16 mouse cellular contexts compared by ENCODE assay signal in genomic region chr14:25486220-25486619, GRCm38 (mm10). TPM values are rescaled to one million over a fixed set of nuclear protein-coding genes. Genes with fewer than 3 reads are reported as not detected.
DNase-seq lines count a peak whose midpoint lies in the region; ATAC-seq and TF ChIP-seq lines count a peak whose summit lies in the region.
"Had no signal": no experiment of that assay in that cellular context is flagged by ENCODE, and none has a peak within 500 bp of the region (broad histone marks: within the 10 kb centered on the region; RNA-seq: fewer than 3 reads in every experiment).

No protein-coding gene starts in this region.

- no peak overlapping the region for H3K4me3 ChIP-seq in heart, embryonic 11.5 days (ENCODE audit: low read depth, low read length)
- H3K4me3 ChIP-seq in kidney, adult 2 months (ENCODE audit: insufficient read depth, low read depth, low read length), result no peak overlapping the region
- no peak overlapping the region for H3K4me3 ChIP-seq in C2C12 (ENCODE audit: insufficient read depth, poor library complexity, severe bottlenecking)
- H3K4me3 ChIP-seq in heart, embryonic 15.5 days, result no peak overlapping the region
- H3K4me3 ChIP-seq: embryonic facial prominence, embryonic 12.5 days; intestine, embryonic 15.5 days; limb, embryonic 13.5 days; neural tube, embryonic 12.5 days had no signal

- peaks cover 99% of the 10 kb centered on the region for H3K79me2 ChIP-seq in C2C12 (ENCODE audit: control insufficient read depth, insufficient read depth)

- peak overlapping the region; percentile 47 for H3ac ChIP-seq in C2C12 (ENCODE audit: control insufficient read depth, insufficient read length, low read depth)

- no peak for ATAC-seq in heart, embryonic 11.5 days (replicated peaks; ENCODE audit: insufficient number of reproducible peaks, low FRiP score, low TSS enrichment)
- ATAC-seq in heart, embryonic 15.5 days (replicated peaks; ENCODE audit: insufficient number of reproducible peaks, insufficient read depth, low FRiP score, low read depth), result no peak
- ATAC-seq: forebrain, embryonic 16.5 days; intestine, embryonic 15.5 days had no signal

- H3K27me3 ChIP-seq in heart, embryonic 11.5 days (ENCODE audit: control insufficient read depth, insufficient read depth, low read length), result no peaks in the 10 kb centered on the region
- no peaks in the 10 kb centered on the region for H3K27me3 ChIP-seq in kidney, adult 2 months (replicated peaks; ENCODE audit: control insufficient read depth, insufficient read depth, low read length)
- no peaks in the 10 kb centered on the region for H3K27me3 ChIP-seq in C2C12 (ENCODE audit: control insufficient read depth, insufficient read depth, insufficient read length)
- H3K27me3 ChIP-seq in heart, embryonic 15.5 days, result no peaks in the 10 kb centered on the region
- H3K27me3 ChIP-seq: embryonic facial prominence, embryonic 12.5 days; intestine, embryonic 15.5 days; limb, embryonic 13.5 days; neural tube, embryonic 12.5 days had no signal

- no peak for TF ChIP-seq POLR2A in kidney, adult 2 months (IDR thresholded peaks at IDR 0.05; ENCODE audit: low read depth, low read length)

- H3K9ac ChIP-seq in heart, embryonic 11.5 days (ENCODE audit: low read depth, low read length), result 0 out of 2 replicates have a peak overlapping the region, but pooled peaks have one; percentile 13
- 0 out of 2 replicates have a peak overlapping the region, but pooled peaks have one; percentile 36 for H3K9ac ChIP-seq in heart, embryonic 15.5 days
- H3K9ac ChIP-seq: embryonic facial prominence, embryonic 12.5 days; intestine, embryonic 15.5 days; neural tube, embryonic 12.5 days had no signal

- intact Hi-C loops in heart, postnatal 25 days (cut with DNase I), result no loop called here

- TF ChIP-seq CTCF in kidney, adult 2 months (conservative IDR thresholded peaks at IDR 0.05; ENCODE audit: insufficient read depth, insufficient read length, low read depth, low read length), result no peak
- no peak for TF ChIP-seq CTCF in C2C12 (IDR thresholded peaks at IDR 0.05; ENCODE audit: control insufficient read depth, insufficient read depth, insufficient read length)

- peaks cover 93% of the 10 kb centered on the region for H3K4me1 ChIP-seq in heart, embryonic 11.5 days (ENCODE audit: control insufficient read depth, insufficient read depth, low read length)
- peaks cover 78% of the 10 kb centered on the region for H3K4me1 ChIP-seq in kidney, adult 2 months (ENCODE audit: control insufficient read depth, insufficient read depth, low read length)
- H3K4me1 ChIP-seq in heart, embryonic 15.5 days (replicated peaks), result peaks cover 98% of the 10 kb centered on the region

- peak overlapping the region; percentile 92 for H3K27ac ChIP-seq in heart, embryonic 11.5 days (ENCODE audit: low read depth, low read length)
- H3K27ac ChIP-seq in kidney, adult 2 months (ENCODE audit: insufficient read depth, low read depth, low read length), result peak overlapping the region; percentile 97
- H3K27ac ChIP-seq in heart, embryonic 15.5 days, result peak overlapping the region; percentile 96
- H3K27ac ChIP-seq: intestine, embryonic 15.5 days; limb, embryonic 13.5 days; neural tube, embryonic 12.5 days had no signal

- H3K4me2 ChIP-seq in heart, embryonic 11.5 days, result no peak overlapping the region
- H3K4me2 ChIP-seq in heart, embryonic 15.5 days, result no peak overlapping the region
- H3K4me2 ChIP-seq: embryonic facial prominence, embryonic 12.5 days; intestine, embryonic 15.5 days; limb, embryonic 13.5 days; neural tube, embryonic 12.5 days had no signal

- H3K79me3 ChIP-seq in C2C12 (ENCODE audit: low read depth), result peaks cover 81% of the 10 kb centered on the region

- no peak for DNase-seq in heart, postnatal 25 days (ENCODE audit: low spot score)
- no peak for DNase-seq in kidney, adult 2 months
- DNase-seq in kidney, adult 18-20 months, result no peak
- no peak for DNase-seq in adrenal gland, postnatal 14 days
- DNase-seq: cerebellum, adult 8-10 months; kidney, postnatal 25 days; lung, adult 2 months; lung, postnatal 4 days had no signal

- H3K9me3 ChIP-seq in heart, embryonic 11.5 days (replicated peaks; ENCODE audit: control insufficient read depth, low read length), result no peaks in the 10 kb centered on the region
- no peaks in the 10 kb centered on the region for H3K9me3 ChIP-seq in heart, embryonic 15.5 days (replicated peaks)
- H3K9me3 ChIP-seq: embryonic facial prominence, embryonic 12.5 days; intestine, embryonic 15.5 days; limb, embryonic 13.5 days; neural tube, embryonic 12.5 days had no signal

- no peaks in the 10 kb centered on the region for H3K36me3 ChIP-seq in heart, embryonic 11.5 days (ENCODE audit: control insufficient read depth, insufficient read depth, low read length)
- H3K36me3 ChIP-seq in kidney, adult 2 months (ENCODE audit: control insufficient read depth, insufficient read depth, low read length), result no peaks in the 10 kb centered on the region
- peaks cover 1% of the 10 kb centered on the region for H3K36me3 ChIP-seq in C2C12 (ENCODE audit: control insufficient read depth, insufficient read depth)
- H3K36me3 ChIP-seq in heart, embryonic 15.5 days, result no peaks in the 10 kb centered on the region
- H3K36me3 ChIP-seq: embryonic facial prominence, embryonic 12.5 days; intestine, embryonic 15.5 days; neural tube, embryonic 12.5 days had no signal

- 61% methylated on average over 2 of the region's 2 CpGs for WGBS in heart, embryonic 11.5 days (ENCODE audit: insufficient replicate concordance)
- 67% methylated on average over 2 of the region's 2 CpGs for WGBS in kidney, adult 2 months
- 63% methylated on average over 2 of the region's 2 CpGs for WGBS in heart, embryonic 15.5 days

TF ChIP-seq in C2C12, 6 proteins besides CTCF, POLR2A, EP300 and RAD21:
- TF ChIP-seq CEBPB (IDR thresholded peaks at IDR 0.05; ENCODE audit: low read depth) (no peak), MYOG (IDR thresholded peaks at IDR 0.05; ENCODE audit: control insufficient read depth, extremely low read depth, insufficient read length) (no peak), MYOD1 (IDR thresholded peaks at IDR 0.05; ENCODE audit: control insufficient read depth, insufficient read length, low read depth) (no peak), USF1 (IDR thresholded peaks at IDR 0.05; ENCODE audit: low read depth) (no peak), MAX (IDR thresholded peaks at IDR 0.05) (no peak), FOSL1 (IDR thresholded peaks at IDR 0.05; ENCODE audit: insufficient read depth, low read length, poor library complexity, severe bottlenecking) (no peak)

RNA-seq across cellular contexts. Expression of gene Zmiz1, which starts 27.2 kb away (rescaled TPM):
- polyA plus RNA-seq in heart, embryonic 11.5 days (2014; fragmentation: Nextera tagmentation; extraction: Ambion mirVana), result 34.9 and 36.2 TPM in 2 replicates
- 10 to 100 TPM; 40.2 to 49.9 TPM for total RNA-seq in heart, postnatal 25 days (2021)
- 37.8 and 42.6 TPM in 2 replicates for polyA plus RNA-seq in kidney, adult 2 months (2012; rRNA removed)
- 27.3 TPM for polyA plus RNA-seq in C2C12 (2012; fragmentation: generic; extraction: Trizol)
- polyA plus RNA-seq in heart, embryonic 15.5 days (2015; fragmentation: Nextera tagmentation; extraction: Ambion mirVana), result 22.1 and 26.2 TPM in 2 replicates
- 96.4 and 96.9 TPM in 2 replicates for total RNA-seq in adrenal gland, postnatal 14 days (2021)
